Mouse (Mus musculus) stomach, embryonic 15.5 days (tissue): ENCODE data around the gene Sptb. TPM values are rescaled to one million over a fixed set of nuclear protein-coding genes. Genes with fewer than 3 reads are reported as not detected.

Source experiments
- ATAC-seq: fragments of 200-750 bp; cut with Nextera tagmentation; 2 replicates; pipeline ENCODE4 v1.8.0; 2017; ENCODE audit warnings: low read depth, moderate number of reproducible peaks, moderate TSS enrichment; ENCODE audit not compliant: insufficient read depth, low FRiP score
- H3K27ac ChIP-seq: fragments of 300-500 bp; sonication (generic); 2 replicates; pipeline ENCODE4 v1.5.1; 2015; ENCODE audit warnings: mild to moderate bottlenecking, inconsistent platforms
- H3K27me3 ChIP-seq: fragments of 300-500 bp; sonication (generic); replicated peaks from 2 replicates; pipeline ENCODE4 v1.6.1; 2015; ENCODE audit warnings: inconsistent platforms
- H3K36me3 ChIP-seq: fragments of 300-500 bp; sonication (generic); 2 replicates; pipeline ENCODE4 v1.6.1; 2015; ENCODE audit warnings: inconsistent platforms
- H3K4me1 ChIP-seq: fragments of 300-500 bp; sonication (generic); 2 replicates; pipeline ENCODE4 v1.6.1; 2015; ENCODE audit warnings: inconsistent platforms
- H3K4me2 ChIP-seq: fragments of 300-500 bp; sonication (generic); 2 replicates; pipeline ENCODE4 v1.6.1; 2015; ENCODE audit warnings: mild to moderate bottlenecking, inconsistent platforms
- H3K4me3 ChIP-seq: fragments of 300-500 bp; sonication (generic); replicated peaks from 2 replicates; pipeline ENCODE4 v1.5.1; 2015; ENCODE audit warnings: inconsistent platforms
- H3K9ac ChIP-seq: fragments of 300-500 bp; sonication (generic); 2 replicates; pipeline ENCODE4 v1.6.1; 2015; ENCODE audit warnings: inconsistent platforms
- H3K9me3 ChIP-seq: fragments of 300-500 bp; sonication (generic); 2 replicates; pipeline ENCODE4 v1.6.1; 2016; ENCODE audit warnings: inconsistent platforms
- WGBS: fragments of 180-500 bp; shearing (Covaris S2); methylation state at CpG from one replicate; pipeline ENCODE4 v1.1.7; 2015; 5-methylcytosine and 5-hydroxymethylcytosine counted together
- microRNA-seq: library from miRNA; unstranded; fragments of <30 nt; microRNA quantifications from one replicate; pipeline ENCODE4, GENCODE M21; 2016
- polyA plus RNA-seq: library from polyadenylated mRNA; unstranded; fragments of >200 nt; fragmentation: Nextera tagmentation; extraction: Ambion mirVana; gene quantifications from 2 replicates; pipeline ENCODE4 v1.2.1, GENCODE M21; 2015

The Sptb gene
- polyA plus RNA-seq, 1 experiment from 2014 or later, result 5.0 TPM

GRCm38 (mm10) chr12:76533377-76534222 is 176.7 kb downstream of the Sptb start:
- peak; percentile 92 for ATAC-seq
- peak overlapping the region; percentile 93 for H3K9ac ChIP-seq
- peak overlapping the region; percentile 96 for H3K4me2 ChIP-seq
- H3K9me3 ChIP-seq, result no peaks in the 10 kb centered on the region
- H3K27me3 ChIP-seq, result no peaks in the 10 kb centered on the region
- peaks cover 25% of the 10 kb centered on the region for H3K4me1 ChIP-seq
- H3K4me3 ChIP-seq, result peak overlapping the region; percentile 80
- H3K36me3 ChIP-seq, result no peaks in the 10 kb centered on the region
- WGBS, result under 1% methylated on average over 72 of the region's 74 CpGs
- peak overlapping the region; percentile 93 for H3K27ac ChIP-seq

GRCm38 (mm10) chr12:76532926-76533376 is 177.4 kb downstream of the Sptb start:
- peak overlapping the region; percentile 93; the same call in 1 of the 2 replicates for H3K9ac ChIP-seq
- peak overlapping the region; percentile 93 for H3K27ac ChIP-seq
- H3K4me2 ChIP-seq, result peak overlapping the region; percentile 96
- peak overlapping the region; percentile 80 for H3K4me3 ChIP-seq
- no peak for ATAC-seq
- H3K9me3 ChIP-seq, result no peaks in the 10 kb centered on the region
- peaks cover 21% of the 10 kb centered on the region for H3K4me1 ChIP-seq
- H3K36me3 ChIP-seq, result no peaks in the 10 kb centered on the region
- no peaks in the 10 kb centered on the region for H3K27me3 ChIP-seq
- WGBS, result under 1% methylated on average over 31 of the region's 31 CpGs

GRCm38 (mm10) chr12:76531986-76532925 is 178.1 kb downstream of the Sptb start:
- H3K9me3 ChIP-seq, result no peaks in the 10 kb centered on the region
- H3K27me3 ChIP-seq, result no peaks in the 10 kb centered on the region
- 7% methylated on average over 19 of the region's 19 CpGs for WGBS
- no peak for ATAC-seq
- H3K9ac ChIP-seq, result no peak overlapping the region
- H3K4me1 ChIP-seq, result peaks cover 25% of the 10 kb centered on the region
- H3K27ac ChIP-seq, result peak overlapping the region; percentile 93
- H3K4me2 ChIP-seq, result peak overlapping the region; percentile 96
- no peaks in the 10 kb centered on the region for H3K36me3 ChIP-seq
- peak overlapping the region; percentile 80 for H3K4me3 ChIP-seq

- Histone ChIP-seq H3K27ac (peak within 1 kb of the TSS; percentile 41; the same call in 1 of the 2 replicates), H3K9ac (no peak within 1 kb of the TSS), H3K27me3 (no peaks in the 10 kb centered on the region), H3K4me1 (peaks cover 19% of the 10 kb centered on the region), H3K36me3 (no peaks in the 10 kb centered on the region), H3K9me3 (no peaks in the 10 kb centered on the region), H3K4me2 (peak within 1 kb of the TSS; percentile 96; the same call in 1 of the 2 replicates), H3K4me3 (no peak within 1 kb of the TSS)
- 55% methylated on average over 6 of the region's 6 CpGs for WGBS
- ATAC-seq, result no peak
Measured at GRCm38 (mm10) chr12:76530580-76531139, 179.7 kb downstream of the Sptb start, which contains the start of gene Plekhg3. Gene Plekhg3, plus strand, starts transcription at chr12:76530891.

Small RNA genes lying within 50 kb of the gene (microRNA-seq; reads per million reads assigned to microRNA genes)
- gene Mir5135, result 1.4 reads per million

Other genes with a start within 250 kb of the Sptb start
- gene Plekhg3, start 179.7 kb downstream of the Sptb start, polyA plus RNA-seq, result 11.5 and 13.9 TPM in 2 replicates
- 145 and 147 TPM in 2 replicates for gene Churc1, start 55.0 kb upstream of the Sptb start, polyA plus RNA-seq
- gene Fntb, start 55.0 kb upstream of the Sptb start, polyA plus RNA-seq, result 33.7 and 35.7 TPM in 2 replicates
- 87.7 and 108 TPM in 2 replicates for gene Gpx2, start 85.0 kb upstream of the Sptb start, polyA plus RNA-seq
- gene Rab15, start 112.4 kb upstream of the Sptb start, polyA plus RNA-seq, result 32.3 and 37.8 TPM in 2 replicates